Mouse (Mus musculus) lung, postnatal 0 days (tissue): Measurements from ENCODE around the gene Moap1.

Experiments used
- CTCF ChIP-seq: IDR thresholded peaks from 2 replicates; pipeline ENCODE4 v1.5.1; 2016; ENCODE audit warnings: antibody characterized with exemption, mild to moderate bottlenecking
- EP300 ChIP-seq: IDR thresholded peaks from 2 replicates; pipeline ENCODE4 v1.6.1; 2016; ENCODE audit warnings: antibody characterized with exemption, mild to moderate bottlenecking, control low read depth

GRCm38 (mm10) chr12:102779452-102779851, 36.0 kb upstream of the Moap1 start:
- TF ChIP-seq EP300 (no peak), CTCF (peak; percentile 55)
